Mouse (Mus musculus) forebrain, embryonic 13.5 days (tissue): ENCODE measurements around the gene Spdye4c. TPM values are rescaled to one million over a fixed set of nuclear protein-coding genes. Genes with fewer than 3 reads are reported as not detected.

Source experiments
- ATAC-seq: fragments of 200-750 bp; cut with Nextera tagmentation; 2 replicates; pipeline ENCODE4 v1.8.0; 2017
- H3K27ac ChIP-seq: fragments of 300-500 bp; sonication (generic); 2 replicates; pipeline ENCODE4 v1.5.1; 2015; ENCODE audit warnings: inconsistent platforms, mild to moderate bottlenecking, moderate library complexity
- H3K27me3 ChIP-seq: fragments of 300-500 bp; sonication (generic); 2 replicates; pipeline ENCODE4 v1.6.1; 2015; ENCODE audit warnings: mild to moderate bottlenecking, inconsistent platforms
- H3K36me3 ChIP-seq: fragments of 300-500 bp; sonication (generic); 2 replicates; pipeline ENCODE4 v1.6.1; 2015; ENCODE audit warnings: mild to moderate bottlenecking, inconsistent platforms; ENCODE audit not compliant: poor library complexity, severe bottlenecking
- H3K4me1 ChIP-seq: fragments of 300-500 bp; sonication (generic); 2 replicates; pipeline ENCODE4 v1.6.1; 2015; ENCODE audit warnings: inconsistent platforms
- H3K4me2 ChIP-seq: fragments of 300-500 bp; sonication (generic); 2 replicates; pipeline ENCODE4 v1.6.1; 2015; ENCODE audit warnings: inconsistent platforms, mild to moderate bottlenecking, moderate library complexity
- H3K4me3 ChIP-seq: fragments of 300-500 bp; sonication (generic); 2 replicates; pipeline ENCODE4 v1.5.1; 2015; ENCODE audit warnings: mild to moderate bottlenecking, inconsistent platforms
- H3K9ac ChIP-seq: fragments of 300-500 bp; sonication (generic); 2 replicates; pipeline ENCODE4 v1.6.1; 2015; ENCODE audit warnings: mild to moderate bottlenecking, inconsistent platforms
- H3K9me3 ChIP-seq: fragments of 300-500 bp; sonication (generic); replicated peaks from 2 replicates; pipeline ENCODE4 v1.6.1; 2016; ENCODE audit warnings: inconsistent platforms
- WGBS: fragments of 180-500 bp; shearing (Covaris S2); methylation state at CpG from one replicate; pipeline ENCODE4 v1.1.7; 2015; 5-methylcytosine and 5-hydroxymethylcytosine counted together
- polyA plus RNA-seq: library from polyadenylated mRNA; unstranded; fragments of >200 nt; fragmentation: Nextera tagmentation; extraction: Ambion mirVana; gene quantifications from 2 replicates; pipeline ENCODE4 v1.2.1, GENCODE M21; 2015

Gene Spdye4c
- polyA plus RNA-seq, 1 experiment from 2014 or later = not detected

DNA sequence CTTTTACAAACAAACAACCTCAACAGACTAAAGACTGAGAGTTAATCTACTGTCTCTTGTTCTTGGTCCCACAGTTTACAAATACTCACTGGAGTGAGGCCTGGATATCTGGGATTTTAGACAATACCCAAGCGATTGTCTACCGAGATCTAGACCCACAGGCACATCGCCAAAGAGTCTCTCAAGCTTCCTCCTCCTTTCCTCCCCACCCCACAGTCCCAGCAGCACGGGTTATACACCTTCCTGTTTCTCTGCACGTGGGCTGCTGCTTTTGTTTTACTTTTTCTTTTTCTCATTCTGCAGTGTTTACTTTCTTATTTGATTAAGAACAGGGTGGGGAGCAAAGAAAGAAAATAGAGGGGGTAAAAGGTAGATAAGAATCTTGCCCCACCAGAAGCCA is 22.4 kb downstream of the Spdye4c start:
- no peaks in the 10 kb centered on the region for H3K4me1 ChIP-seq
- no peak overlapping the region for H3K27ac ChIP-seq
- no peaks in the 10 kb centered on the region for H3K27me3 ChIP-seq
- peaks cover 83% of the 10 kb centered on the region for H3K36me3 ChIP-seq
- H3K9me3 ChIP-seq = no peaks in the 10 kb centered on the region
- H3K4me3 ChIP-seq = no peak overlapping the region
- no peak for ATAC-seq
- WGBS = 84% methylated on average over 5 of the region's 5 CpGs
- no peak overlapping the region for H3K4me2 ChIP-seq
- no peak overlapping the region for H3K9ac ChIP-seq

DNA sequence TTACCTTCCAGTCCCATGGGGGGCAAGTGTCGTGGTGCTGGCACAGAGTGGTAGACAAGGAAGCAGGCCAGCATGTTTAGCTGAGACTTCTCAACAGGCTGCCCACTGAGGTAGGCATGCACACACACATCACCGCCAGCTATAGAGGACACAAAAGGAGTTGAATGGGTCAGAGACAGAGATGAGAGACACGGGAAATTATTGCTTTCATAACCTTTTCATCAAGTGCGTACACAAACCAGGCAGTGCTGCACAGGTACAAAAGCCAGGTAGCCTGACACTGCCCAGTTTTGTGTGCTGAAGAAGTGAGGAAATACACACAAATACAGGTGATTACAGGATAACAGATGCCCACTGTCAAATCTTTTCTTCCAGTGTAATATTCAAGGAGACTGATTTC is 24.4 kb downstream of the Spdye4c start:
- no peaks in the 10 kb centered on the region for H3K27me3 ChIP-seq

DNA sequence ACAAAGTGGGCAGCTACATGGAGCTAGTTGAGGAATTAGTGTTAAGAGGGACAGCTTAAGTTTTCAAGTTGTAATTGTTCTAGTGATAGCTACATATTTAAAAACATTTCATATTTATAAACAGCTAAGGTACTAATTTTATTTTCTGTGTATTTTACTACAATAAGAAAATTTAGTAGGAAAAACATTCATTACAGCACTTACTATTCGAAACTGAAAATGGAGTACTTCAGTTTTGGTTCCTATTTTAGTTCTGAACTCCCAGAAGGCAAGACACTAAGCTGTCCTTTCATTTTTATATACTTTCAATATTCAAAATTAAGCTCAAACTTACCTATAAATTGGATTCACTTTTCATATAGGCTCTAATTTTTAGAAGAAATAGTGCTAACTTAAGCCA is 29.6 kb downstream of the Spdye4c start:
- H3K9me3 ChIP-seq = no peaks in the 10 kb centered on the region

More for the DNA sequence above, 24.4 kb downstream of the Spdye4c start:
- H3K4me2 ChIP-seq = no peak overlapping the region
- WGBS = 91% methylated on average over 4 of the region's 4 CpGs
- ATAC-seq = no peak
- no peaks in the 10 kb centered on the region for H3K4me1 ChIP-seq
- no peak overlapping the region for H3K27ac ChIP-seq
- no peak overlapping the region for H3K9ac ChIP-seq
- H3K36me3 ChIP-seq = peaks cover 89% of the 10 kb centered on the region
- H3K9me3 ChIP-seq = no peaks in the 10 kb centered on the region
- no peak overlapping the region for H3K4me3 ChIP-seq

More for the DNA sequence above, 29.6 kb downstream of the Spdye4c start:
- no peaks in the 10 kb centered on the region for H3K4me1 ChIP-seq
- no peak overlapping the region for H3K9ac ChIP-seq
- no peak overlapping the region for H3K27ac ChIP-seq
- 93% methylated on average over 1 of the region's 1 CpGs for WGBS
- ATAC-seq = no peak
- H3K27me3 ChIP-seq = no peaks in the 10 kb centered on the region
- H3K4me3 ChIP-seq = no peak overlapping the region
- peaks cover 89% of the 10 kb centered on the region for H3K36me3 ChIP-seq
- no peak overlapping the region for H3K4me2 ChIP-seq

Other genes with a start within 250 kb of the Spdye4c start
- gene Anapc1, start 96.2 kb downstream of the Spdye4c start, polyA plus RNA-seq = 57.5 and 65.6 TPM in 2 replicates
- 0.56 and 0.88 TPM in 2 replicates for gene Mertk, start 107.7 kb downstream of the Spdye4c start, polyA plus RNA-seq
- gene Tmem87b, start 226.9 kb downstream of the Spdye4c start, polyA plus RNA-seq = 33.8 and 36.8 TPM in 2 replicates